Mouse (Mus musculus) stomach, postnatal 0 days (tissue): ENCODE data around the gene Mst1. TPM values are rescaled to one million over a fixed set of nuclear protein-coding genes. Genes with fewer than 3 reads are reported as not detected.
A peak's percentile ranks its signal among the peaks of the same experiment; 100 is the strongest.

ENCODE experiments used
- ATAC-seq: fragments of 200-750 bp; cut with Nextera tagmentation; 2 replicates; pipeline ENCODE4 v1.8.0; 2017; ENCODE audit not compliant: low FRiP score, low TSS enrichment
- DNase-seq: peaks from one replicate; pipeline ENCODE4 v3.0.0-alpha.2; 2016; ENCODE audit warnings: low spot score
- H3K27ac ChIP-seq: fragments of 300-500 bp; sonication (generic); replicated peaks from 2 replicates; pipeline ENCODE4 v1.5.1; 2014; ENCODE audit warnings: mild to moderate bottlenecking, control low read depth
- H3K27me3 ChIP-seq: fragments of 300-500 bp; sonication (generic); 2 replicates; pipeline ENCODE4 v1.6.1; 2014; ENCODE audit warnings: low read length; ENCODE audit not compliant: control insufficient read depth, insufficient read depth
- H3K36me3 ChIP-seq: fragments of 300-500 bp; sonication (generic); 2 replicates; pipeline ENCODE4 v1.6.1; 2014; ENCODE audit warnings: low read length, mixed read lengths; ENCODE audit not compliant: control insufficient read depth, insufficient read depth
- H3K4me1 ChIP-seq: fragments of 300-500 bp; sonication (generic); replicated peaks from 2 replicates; pipeline ENCODE4 v1.6.1; 2014; ENCODE audit warnings: antibody characterized with exemption; ENCODE audit not compliant: control insufficient read depth, insufficient read depth
- H3K4me2 ChIP-seq: fragments of 300-500 bp; sonication (generic); replicated peaks from 2 replicates; pipeline ENCODE4 v1.6.1; 2014; ENCODE audit warnings: low read depth, mild to moderate bottlenecking, control low read depth, moderate library complexity
- H3K4me3 ChIP-seq: fragments of 300-500 bp; sonication (generic); 2 replicates; pipeline ENCODE4 v1.5.1; 2014; ENCODE audit warnings: low read depth, low read length, control low read depth
- H3K9ac ChIP-seq: fragments of 300-500 bp; sonication (generic); 2 replicates; pipeline ENCODE4 v1.6.1; 2014; ENCODE audit warnings: mild to moderate bottlenecking, low read length, control low read depth, mixed read lengths
- H3K9me3 ChIP-seq: fragments of 300-500 bp; sonication (generic); 2 replicates; pipeline ENCODE4 v1.6.1; 2016; ENCODE audit warnings: low read length; ENCODE audit not compliant: control insufficient read depth
- CTCF ChIP-seq: IDR thresholded peaks from 2 replicates; pipeline ENCODE4 v1.5.1; 2016; ENCODE audit warnings: antibody characterized with exemption, low read depth, mild to moderate bottlenecking, moderate library complexity
- EP300 ChIP-seq: optimal IDR thresholded peaks from 2 replicates; pipeline ENCODE3; 2016; ENCODE audit warnings: antibody characterized with exemption
- WGBS: fragments of 180-500 bp; shearing (Covaris S2); extraction: QIAGEN DNeasy Blood & Tissue Kit; methylation state at CpG from one replicate; pipeline ENCODE4 v1.1.7; 2014; 5-methylcytosine and 5-hydroxymethylcytosine counted together
- polyA plus RNA-seq: library from polyadenylated mRNA; unstranded; fragments of >200 nt; fragmentation: Nextera tagmentation; extraction: Ambion mirVana; gene quantifications from 2 replicates; pipeline ENCODE4 v1.2.1, GENCODE M21; 2015

Gene Mst1
- polyA plus RNA-seq, 1 experiment from 2014 or later = 4.4 TPM

GRCm38 (mm10) chr9:108055061-108055460 is 25.2 kb upstream of the Mst1 start:
- H3K4me2 ChIP-seq = no peak overlapping the region
- H3K9me3 ChIP-seq = no peaks in the 10 kb centered on the region
- H3K9ac ChIP-seq = no peak overlapping the region
- WGBS = 77% methylated on average over 1 of the region's 1 CpGs
- DNase-seq = no peak
- H3K27me3 ChIP-seq = no peaks in the 10 kb centered on the region
- no peak overlapping the region for H3K4me3 ChIP-seq
- H3K36me3 ChIP-seq = peaks cover 21% of the 10 kb centered on the region; the same call in 1 of the 2 replicates
- TF ChIP-seq EP300 (no peak), CTCF (no peak)
- 0 out of 2 replicates have a peak, but pooled peaks cover 4% of the 10 kb centered on the region for H3K4me1 ChIP-seq
- ATAC-seq = no peak
- H3K27ac ChIP-seq = no peak overlapping the region

DNA sequence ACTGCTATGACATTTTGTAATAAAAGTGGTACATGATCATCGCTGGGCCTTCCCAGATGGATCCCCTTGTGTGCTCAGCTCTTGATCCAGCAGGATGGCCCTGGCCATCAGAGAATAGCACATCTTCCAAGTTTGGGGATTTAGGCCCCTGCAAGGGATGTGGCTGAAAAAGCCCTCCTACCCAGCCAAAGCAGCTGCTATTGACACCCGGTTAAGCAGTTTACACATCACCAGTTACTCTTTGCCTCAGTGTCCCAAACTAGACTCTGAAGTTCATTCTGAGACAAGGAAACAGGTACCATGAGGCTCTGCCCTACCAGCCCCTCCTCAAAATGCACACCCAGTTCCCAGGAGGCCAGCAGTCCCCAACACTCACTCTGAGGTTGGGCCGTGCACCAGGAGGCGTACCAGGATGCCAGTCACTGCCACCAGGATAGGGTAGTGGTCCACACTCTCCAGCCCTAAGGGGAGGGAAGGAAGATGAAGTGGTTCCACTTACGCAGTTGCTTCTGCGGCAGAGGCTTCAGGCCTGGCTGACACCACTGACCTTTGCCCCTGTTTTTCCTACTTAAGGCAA is 24.5 kb upstream of the Mst1 start:
- Histone ChIP-seq H3K27ac (no peak overlapping the region), H3K4me1 (0 out of 2 replicates have a peak, but pooled peaks cover 4% of the 10 kb centered on the region), H3K27me3 (no peaks in the 10 kb centered on the region), H3K36me3 (peaks cover 21% of the 10 kb centered on the region; the same call in 1 of the 2 replicates), H3K9ac (no peak overlapping the region), H3K4me2 (no peak overlapping the region), H3K9me3 (no peaks in the 10 kb centered on the region), H3K4me3 (no peak overlapping the region)
- WGBS = 85% methylated on average over 6 of the region's 6 CpGs
- TF ChIP-seq EP300 (no peak), CTCF (no peak)
- no peak for DNase-seq
- no peak for ATAC-seq

DNA sequence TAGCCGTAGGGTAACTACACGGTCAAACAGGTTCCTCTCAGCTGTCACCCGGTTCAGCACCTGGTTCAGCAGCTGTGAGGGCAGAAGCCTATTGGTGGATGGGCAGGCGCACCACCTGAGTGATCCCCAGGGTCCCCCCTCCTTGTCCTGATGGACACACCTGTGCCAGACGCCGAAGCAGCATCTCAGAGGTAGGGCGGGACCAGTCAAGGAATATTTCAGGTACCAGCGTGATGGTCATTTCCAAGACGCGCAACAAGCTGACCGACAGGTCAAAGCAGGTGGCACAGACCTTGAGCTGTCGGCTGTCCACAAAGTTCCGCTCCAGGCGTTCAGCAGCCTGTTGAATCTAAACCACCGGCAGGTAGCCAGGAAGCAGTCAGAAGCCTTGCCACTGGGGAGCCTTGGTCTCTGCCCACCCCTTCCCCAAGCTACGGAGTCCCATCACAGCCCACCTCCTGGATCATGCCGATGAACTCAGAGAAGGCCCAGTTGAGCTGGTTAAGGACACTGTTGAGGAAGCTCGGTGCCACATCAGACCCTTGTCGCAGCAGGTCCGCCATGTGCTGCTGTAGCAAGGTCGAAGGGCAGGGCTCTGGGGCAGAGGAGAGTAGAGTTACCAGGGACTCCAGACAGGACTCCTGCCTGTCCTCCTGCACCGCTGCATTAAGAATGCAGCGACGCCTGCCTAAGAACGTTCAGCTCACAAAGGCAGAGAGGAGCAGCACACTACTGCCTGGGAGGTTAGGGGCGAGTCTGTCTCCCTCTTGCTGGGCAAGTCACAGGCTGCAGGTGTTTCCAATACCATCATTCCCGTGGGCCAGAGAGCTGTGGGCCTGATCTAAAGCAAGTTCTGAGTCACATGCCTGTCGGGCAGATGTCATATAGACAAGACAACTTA is 23.6 kb upstream of the Mst1 start:
- Histone ChIP-seq H3K27ac (no peak overlapping the region), H3K27me3 (no peaks in the 10 kb centered on the region), H3K4me2 (no peak overlapping the region), H3K4me3 (no peak overlapping the region), H3K36me3 (peaks cover 18% of the 10 kb centered on the region), H3K4me1 (0 out of 2 replicates have a peak, but pooled peaks cover 4% of the 10 kb centered on the region), H3K9ac (no peak overlapping the region), H3K9me3 (no peaks in the 10 kb centered on the region)
- ATAC-seq (no peak), DNase-seq (no peak)
- WGBS = 79% methylated on average over 28 of the region's 28 CpGs
- TF ChIP-seq CTCF = no peak
- no peak for TF ChIP-seq EP300

DNA sequence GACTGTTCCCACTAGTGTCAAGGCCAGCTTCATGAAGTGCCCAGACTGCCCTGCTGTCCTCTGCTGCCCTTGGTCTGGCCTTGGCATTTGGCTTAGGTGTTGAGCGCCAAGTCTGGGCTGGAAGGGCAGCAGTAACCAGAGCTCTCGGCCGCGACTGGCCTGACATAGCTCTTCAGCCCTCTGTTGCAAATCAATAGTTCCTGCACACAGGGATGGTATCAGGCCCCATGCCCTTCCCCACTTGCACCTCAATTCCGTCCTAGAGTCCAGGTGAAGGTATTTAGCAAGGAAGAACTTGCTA is 23.0 kb upstream of the Mst1 start:
- Histone ChIP-seq H3K9ac (no peak overlapping the region), H3K4me2 (no peak overlapping the region), H3K27ac (no peak overlapping the region), H3K4me3 (no peak overlapping the region), H3K27me3 (no peaks in the 10 kb centered on the region), H3K36me3 (peaks cover 16% of the 10 kb centered on the region), H3K9me3 (no peaks in the 10 kb centered on the region), H3K4me1 (0 out of 2 replicates have a peak, but pooled peaks cover 4% of the 10 kb centered on the region)
- TF ChIP-seq EP300 (no peak), CTCF (no peak)
- WGBS = 90% methylated on average over 5 of the region's 5 CpGs
- ATAC-seq (no peak), DNase-seq (peak; percentile 13)

GRCm38 (mm10) chr9:108058291-108058690 is 21.9 kb upstream of the Mst1 start:
- peaks cover 19% of the 10 kb centered on the region for H3K36me3 ChIP-seq
- H3K9me3 ChIP-seq = no peaks in the 10 kb centered on the region
- no peak overlapping the region for H3K4me3 ChIP-seq
- H3K9ac ChIP-seq = no peak overlapping the region
- DNase-seq (peak; percentile 13), ATAC-seq (no peak)
- no peak overlapping the region for H3K27ac ChIP-seq
- H3K4me2 ChIP-seq = no peak overlapping the region
- TF ChIP-seq EP300 (no peak), CTCF (no peak)
- WGBS = 94% methylated on average over 9 of the region's 9 CpGs
- 0 out of 2 replicates have a peak, but pooled peaks cover under 1% of the 10 kb centered on the region for H3K4me1 ChIP-seq
- no peaks in the 10 kb centered on the region for H3K27me3 ChIP-seq

- no peak for ATAC-seq
- WGBS = 92% methylated on average over 3 of the region's 3 CpGs
- TF ChIP-seq CTCF (no peak), EP300 (no peak)
- Histone ChIP-seq H3K9me3 (no peaks in the 10 kb centered on the region), H3K9ac (no peak overlapping the region), H3K27me3 (no peaks in the 10 kb centered on the region), H3K4me1 (no peaks in the 10 kb centered on the region), H3K27ac (no peak overlapping the region), H3K4me3 (no peak overlapping the region), H3K4me2 (no peak overlapping the region), H3K36me3 (peaks cover 21% of the 10 kb centered on the region)
- no peak for DNase-seq
Measured at GRCm38 (mm10) chr9:108062142-108062541, 18.1 kb upstream of the Mst1 start.
